Mouse (Mus musculus) heart, embryonic 11.5 days (tissue): ENCODE results near the gene Mroh2a. TPM values are rescaled to one million over a fixed set of nuclear protein-coding genes. Genes with fewer than 3 reads are reported as not detected.

Experiments
- ATAC-seq: fragments of 200-750 bp; cut with Nextera tagmentation; replicated peaks from 2 replicates; pipeline ENCODE4 v1.8.0; 2017; ENCODE audit warnings: moderate library complexity; ENCODE audit not compliant: insufficient number of reproducible peaks, low FRiP score, low TSS enrichment
- H3K27ac ChIP-seq: fragments of 300-500 bp; sonication (generic); 2 replicates; pipeline ENCODE4 v1.5.1; 2014; ENCODE audit warnings: mild to moderate bottlenecking, low read depth, low read length
- H3K27me3 ChIP-seq: fragments of 300-500 bp; sonication (generic); 2 replicates; pipeline ENCODE4 v1.6.1; 2014; ENCODE audit warnings: mild to moderate bottlenecking, low read length, mixed read lengths; ENCODE audit not compliant: control insufficient read depth, insufficient read depth
- H3K36me3 ChIP-seq: fragments of 300-500 bp; sonication (generic); 2 replicates; pipeline ENCODE4 v1.6.1; 2014; ENCODE audit warnings: mild to moderate bottlenecking, low read length, moderate library complexity, mixed read lengths; ENCODE audit not compliant: control insufficient read depth, insufficient read depth
- H3K4me1 ChIP-seq: fragments of 300-500 bp; sonication (generic); 2 replicates; pipeline ENCODE4 v1.6.1; 2014; ENCODE audit warnings: low read length; ENCODE audit not compliant: control insufficient read depth, insufficient read depth
- H3K4me2 ChIP-seq: fragments of 300-500 bp; sonication (generic); 2 replicates; pipeline ENCODE4 v1.6.1; 2014; ENCODE audit warnings: mild to moderate bottlenecking, moderate library complexity
- H3K4me3 ChIP-seq: fragments of 300-500 bp; sonication (generic); 2 replicates; pipeline ENCODE4 v1.5.1; 2014; ENCODE audit warnings: low read depth, low read length
- H3K9ac ChIP-seq: fragments of 300-500 bp; sonication (generic); 2 replicates; pipeline ENCODE4 v1.6.1; 2014; ENCODE audit warnings: mild to moderate bottlenecking, low read depth, low read length, moderate library complexity
- H3K9me3 ChIP-seq: fragments of 300-500 bp; sonication (generic); replicated peaks from 2 replicates; pipeline ENCODE4 v1.6.1; 2016; ENCODE audit warnings: low read length; ENCODE audit not compliant: control insufficient read depth
- whole genome bisulfite sequencing: fragments of 180-500 bp; shearing (Covaris S2); extraction: QIAGEN DNeasy Blood & Tissue Kit; methylation state at CpG from one replicate; pipeline ENCODE4 v1.1.7; 2014; ENCODE audit not compliant: insufficient replicate concordance; 5-methylcytosine and 5-hydroxymethylcytosine counted together
- polyA plus RNA-seq: library from polyadenylated mRNA; unstranded; fragments of >200 nt; fragmentation: Nextera tagmentation; extraction: Ambion mirVana; gene quantifications from 2 replicates; pipeline ENCODE4 v1.2.1, GENCODE M21; 2014

Mroh2a gene
- polyA plus RNA-seq, 1 experiment from 2014 or later = 1.1 TPM

- no peaks in the 10 kb centered on the region for H3K27me3 ChIP-seq
- H3K9ac ChIP-seq = no peak overlapping the region
- no peaks in the 10 kb centered on the region for H3K4me1 ChIP-seq
- no peak for ATAC-seq
- no peak overlapping the region for H3K4me2 ChIP-seq
- 69% methylated on average over 7 of the region's 7 CpGs for WGBS
- H3K36me3 ChIP-seq = no peaks in the 10 kb centered on the region
- H3K9me3 ChIP-seq = peaks cover 99% of the 10 kb centered on the region
- no peak overlapping the region for H3K4me3 ChIP-seq
- no peak overlapping the region for H3K27ac ChIP-seq
Measured at GRCm38 (mm10) chr1:88230421-88230820, 3.6 kb downstream of the Mroh2a start.

- no peaks in the 10 kb centered on the region for H3K36me3 ChIP-seq
- H3K9me3 ChIP-seq = peaks cover 99% of the 10 kb centered on the region
- no peak overlapping the region for H3K4me2 ChIP-seq
- no peak overlapping the region for H3K4me3 ChIP-seq
- no peaks in the 10 kb centered on the region for H3K4me1 ChIP-seq
- ATAC-seq = no peak
- WGBS = 69% methylated on average over 6 of the region's 6 CpGs
- H3K27me3 ChIP-seq = no peaks in the 10 kb centered on the region
- no peak overlapping the region for H3K27ac ChIP-seq
- H3K9ac ChIP-seq = no peak overlapping the region
Measured at GRCm38 (mm10) chr1:88230981-88231802, 4.4 kb downstream of the Mroh2a start.

- Histone ChIP-seq H3K4me3 (no peak overlapping the region), H3K9ac (no peak overlapping the region), H3K27me3 (no peaks in the 10 kb centered on the region), H3K4me1 (no peaks in the 10 kb centered on the region), H3K9me3 (peaks cover 96% of the 10 kb centered on the region), H3K4me2 (no peak overlapping the region), H3K36me3 (no peaks in the 10 kb centered on the region), H3K27ac (no peak overlapping the region)
- ATAC-seq = no peak
- WGBS = 60% methylated on average over 7 of the region's 7 CpGs
Measured at GRCm38 (mm10) chr1:88231803-88232499, 5.2 kb downstream of the Mroh2a start.

- H3K9me3 ChIP-seq = peaks cover 97% of the 10 kb centered on the region
- 51% methylated on average over 3 of the region's 3 CpGs for WGBS
Measured at GRCm38 (mm10) chr1:88232664-88233380, 6.0 kb downstream of the Mroh2a start.

GRCm38 (mm10) chr1:88233421-88234247, 6.8 kb downstream of the Mroh2a start:
- 66% methylated on average over 14 of the region's 14 CpGs for WGBS
- H3K27ac ChIP-seq = no peak overlapping the region
- H3K9me3 ChIP-seq = peaks cover 97% of the 10 kb centered on the region
- H3K4me2 ChIP-seq = no peak overlapping the region
- no peak for ATAC-seq
- no peak overlapping the region for H3K4me3 ChIP-seq
- no peaks in the 10 kb centered on the region for H3K27me3 ChIP-seq
- H3K9ac ChIP-seq = no peak overlapping the region
- no peaks in the 10 kb centered on the region for H3K4me1 ChIP-seq
- H3K36me3 ChIP-seq = no peaks in the 10 kb centered on the region

More at GRCm38 (mm10) chr1:88232664-88233380, 6.0 kb downstream of the Mroh2a start:
- Histone ChIP-seq H3K4me3 (no peak overlapping the region), H3K4me1 (no peaks in the 10 kb centered on the region), H3K27ac (no peak overlapping the region), H3K9ac (no peak overlapping the region), H3K4me2 (no peak overlapping the region), H3K27me3 (no peaks in the 10 kb centered on the region), H3K36me3 (no peaks in the 10 kb centered on the region)
- no peak for ATAC-seq

- Histone ChIP-seq H3K4me1 (no peaks in the 10 kb centered on the region), H3K9me3 (peaks cover 97% of the 10 kb centered on the region), H3K4me3 (no peak overlapping the region), H3K27me3 (no peaks in the 10 kb centered on the region), H3K36me3 (no peaks in the 10 kb centered on the region), H3K4me2 (no peak overlapping the region), H3K27ac (no peak overlapping the region), H3K9ac (no peak overlapping the region)
- WGBS = 62% methylated on average over 4 of the region's 4 CpGs
- no peak for ATAC-seq
Measured at GRCm38 (mm10) chr1:88234248-88234610, 7.4 kb downstream of the Mroh2a start.

GRCm38 (mm10) chr1:88234646-88235045, 7.9 kb downstream of the Mroh2a start:
- no peak for ATAC-seq
- Histone ChIP-seq H3K4me3 (no peak overlapping the region), H3K36me3 (no peaks in the 10 kb centered on the region), H3K4me1 (no peaks in the 10 kb centered on the region), H3K9me3 (peaks cover 97% of the 10 kb centered on the region), H3K27ac (no peak overlapping the region), H3K9ac (no peak overlapping the region), H3K27me3 (no peaks in the 10 kb centered on the region), H3K4me2 (no peak overlapping the region)
- 41% methylated on average over 5 of the region's 5 CpGs for WGBS
